Mouse (Mus musculus): ENCODE measurements around the gene Rufy3. TPM values are rescaled to one million over a fixed set of nuclear protein-coding genes. Genes with fewer than 3 reads are reported as not detected.

Gene Rufy3
- polyA plus RNA-seq, 1 experiment from 2014 or later: 10.7 TPM

- no peak for DNase-seq (ENCODE audit: low spot score)
- Histone ChIP-seq H3K4me2 (no peak overlapping the region), H3K4me1 (replicated peaks; ENCODE audit: control insufficient read depth, insufficient read depth, low read length) (peaks cover 6% of the 10 kb centered on the region), H3K27ac (ENCODE audit: low read depth, low read length) (no peak overlapping the region), H3K27me3 (replicated peaks; ENCODE audit: control insufficient read depth, insufficient read depth, low read length) (no peaks in the 10 kb centered on the region), H3K36me3 (ENCODE audit: control insufficient read depth, insufficient read depth, low read length) (peaks cover 2% of the 10 kb centered on the region; the same call in 1 of the 2 replicates), H3K9me3 (ENCODE audit: control insufficient read depth, low read length) (no peaks in the 10 kb centered on the region), H3K4me3 (ENCODE audit: low read depth, low read length) (no peak overlapping the region), H3K9ac (ENCODE audit: low read depth, low read length) (no peak overlapping the region)
- WGBS: 85% methylated on average over 5 of the region's 5 CpGs
- ATAC-seq (replicated peaks; ENCODE audit: low FRiP score): no peak
These were observed 66.7 kb downstream of the Rufy3 start for GRCm38 (mm10) chr5:88631545-88631944.

GRCm38 (mm10) chr5:88632463-88632862, 67.6 kb downstream of the Rufy3 start:
- Histone ChIP-seq H3K4me1 (replicated peaks; ENCODE audit: control insufficient read depth, insufficient read depth, low read length) (peaks cover 3% of the 10 kb centered on the region), H3K36me3 (ENCODE audit: control insufficient read depth, insufficient read depth, low read length) (peaks cover 6% of the 10 kb centered on the region; the same call in 1 of the 2 replicates), H3K27me3 (replicated peaks; ENCODE audit: control insufficient read depth, insufficient read depth, low read length) (no peaks in the 10 kb centered on the region), H3K9ac (ENCODE audit: low read depth, low read length) (no peak overlapping the region), H3K9me3 (ENCODE audit: control insufficient read depth, low read length) (no peaks in the 10 kb centered on the region), H3K27ac (ENCODE audit: low read depth, low read length) (no peak overlapping the region), H3K4me2 (no peak overlapping the region), H3K4me3 (ENCODE audit: low read depth, low read length) (no peak overlapping the region)
- WGBS: 88% methylated on average over 9 of the region's 9 CpGs
- ATAC-seq (replicated peaks; ENCODE audit: low FRiP score): no peak
- no peak for DNase-seq (ENCODE audit: low spot score)

DNA sequence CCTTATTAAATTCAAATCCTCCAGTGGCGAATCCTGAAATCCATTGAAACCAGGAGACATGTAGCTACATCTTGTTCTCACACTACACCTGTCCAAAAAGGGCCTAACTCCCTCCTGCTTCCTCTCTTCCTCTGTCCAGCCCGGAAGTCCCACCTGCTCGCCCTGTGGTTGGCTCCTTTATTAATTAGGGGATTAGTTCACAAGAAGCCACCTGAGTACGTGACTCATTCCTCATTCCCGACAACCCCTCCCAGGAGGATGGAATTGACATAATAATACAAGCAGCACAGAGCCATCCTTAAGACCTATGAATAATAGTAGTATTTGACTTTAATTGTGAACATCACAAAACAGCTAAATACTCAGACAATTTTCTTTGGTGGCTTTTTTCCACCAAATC, 69.2 kb downstream of the Rufy3 start:
- Histone ChIP-seq H3K4me1 (replicated peaks; ENCODE audit: control insufficient read depth, insufficient read depth, low read length) (no peaks in the 10 kb centered on the region), H3K4me2 (no peak overlapping the region), H3K27ac (ENCODE audit: low read depth, low read length) (no peak overlapping the region), H3K27me3 (replicated peaks; ENCODE audit: control insufficient read depth, insufficient read depth, low read length) (no peaks in the 10 kb centered on the region), H3K36me3 (ENCODE audit: control insufficient read depth, insufficient read depth, low read length) (peaks cover 6% of the 10 kb centered on the region; the same call in 1 of the 2 replicates), H3K4me3 (ENCODE audit: low read depth, low read length) (no peak overlapping the region), H3K9me3 (ENCODE audit: control insufficient read depth, low read length) (no peaks in the 10 kb centered on the region), H3K9ac (ENCODE audit: low read depth, low read length) (no peak overlapping the region)
- no peak for ATAC-seq (replicated peaks; ENCODE audit: low FRiP score)
- 86% methylated on average over 5 of the region's 5 CpGs for WGBS
- no peak for DNase-seq (ENCODE audit: low spot score)

DNA sequence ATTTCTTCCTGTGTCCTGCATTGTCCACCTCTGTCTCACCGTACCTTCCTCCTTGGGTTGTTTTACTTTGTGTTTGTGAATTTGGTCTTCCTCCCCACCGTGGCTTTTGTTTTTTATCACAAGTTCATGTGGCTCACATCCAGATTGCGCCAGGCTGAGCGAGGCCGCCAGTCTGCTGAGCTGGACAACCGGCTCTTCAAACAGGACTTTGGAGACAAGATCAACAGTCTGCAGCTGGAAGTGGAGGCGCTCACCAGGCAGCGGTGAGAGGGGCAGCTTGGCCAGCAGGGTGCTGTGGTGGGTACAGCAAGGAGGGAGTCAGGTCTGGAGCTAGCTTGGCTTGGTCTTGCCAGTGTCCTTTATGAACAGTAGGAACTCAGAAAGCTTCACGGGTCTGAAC, 77.9 kb downstream of the Rufy3 start:
- Histone ChIP-seq H3K9ac (ENCODE audit: low read depth, low read length) (no peak overlapping the region), H3K4me3 (ENCODE audit: low read depth, low read length) (no peak overlapping the region), H3K27ac (ENCODE audit: low read depth, low read length) (no peak overlapping the region), H3K36me3 (ENCODE audit: control insufficient read depth, insufficient read depth, low read length) (peaks cover 8% of the 10 kb centered on the region), H3K4me2 (no peak overlapping the region), H3K27me3 (replicated peaks; ENCODE audit: control insufficient read depth, insufficient read depth, low read length) (no peaks in the 10 kb centered on the region), H3K9me3 (ENCODE audit: control insufficient read depth, low read length) (no peaks in the 10 kb centered on the region), H3K4me1 (replicated peaks; ENCODE audit: control insufficient read depth, insufficient read depth, low read length) (no peaks in the 10 kb centered on the region)
- DNase-seq (ENCODE audit: low spot score) (no peak), ATAC-seq (replicated peaks; ENCODE audit: low FRiP score) (peak; percentile 34; the same call in 1 of the 2 replicates)
- 69% methylated on average over 9 of the region's 9 CpGs for WGBS

GRCm38 (mm10) chr5:88643491-88643890, 78.7 kb downstream of the Rufy3 start:
- no peak overlapping the region for H3K4me3 ChIP-seq (ENCODE audit: low read depth, low read length)
- no peak overlapping the region for H3K9ac ChIP-seq (ENCODE audit: low read depth, low read length)
- WGBS: 85% methylated on average over 9 of the region's 9 CpGs
- no peak overlapping the region for H3K4me2 ChIP-seq
- H3K27ac ChIP-seq (ENCODE audit: low read depth, low read length): no peak overlapping the region
- no peaks in the 10 kb centered on the region for H3K9me3 ChIP-seq (ENCODE audit: control insufficient read depth, low read length)
- no peak for ATAC-seq (replicated peaks; ENCODE audit: low FRiP score)
- peaks cover 13% of the 10 kb centered on the region for H3K36me3 ChIP-seq (ENCODE audit: control insufficient read depth, insufficient read depth, low read length)
- no peak for DNase-seq (ENCODE audit: low spot score)
- H3K4me1 ChIP-seq (replicated peaks; ENCODE audit: control insufficient read depth, insufficient read depth, low read length): peaks cover under 1% of the 10 kb centered on the region; the same call in 1 of the 2 replicates
- H3K27me3 ChIP-seq (replicated peaks; ENCODE audit: control insufficient read depth, insufficient read depth, low read length): no peaks in the 10 kb centered on the region

DNA sequence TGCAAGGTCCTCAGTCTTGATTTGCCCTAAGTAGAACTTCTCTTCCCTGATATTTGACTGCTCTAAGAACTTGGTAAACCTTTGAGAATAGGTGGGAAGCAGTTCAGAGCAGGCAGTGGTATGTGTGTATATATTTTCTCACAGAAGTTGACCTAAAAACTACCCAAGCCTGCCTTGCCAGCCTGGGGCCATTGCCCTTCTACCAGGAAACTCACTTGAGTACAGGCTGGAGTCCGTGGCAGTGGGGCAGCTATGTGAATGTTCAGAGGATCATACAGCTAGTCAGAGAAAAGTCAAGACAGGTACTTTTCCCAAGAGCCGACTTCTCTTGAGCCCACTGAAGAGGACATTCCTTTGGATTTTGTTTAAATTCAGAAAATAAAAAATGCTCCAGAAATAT, 80.1 kb downstream of the Rufy3 start:
- Histone ChIP-seq H3K36me3 (ENCODE audit: control insufficient read depth, insufficient read depth, low read length) (peaks cover 13% of the 10 kb centered on the region), H3K4me2 (no peak overlapping the region), H3K9ac (ENCODE audit: low read depth, low read length) (no peak overlapping the region), H3K4me3 (ENCODE audit: low read depth, low read length) (no peak overlapping the region), H3K9me3 (ENCODE audit: control insufficient read depth, low read length) (no peaks in the 10 kb centered on the region), H3K27ac (ENCODE audit: low read depth, low read length) (no peak overlapping the region), H3K27me3 (replicated peaks; ENCODE audit: control insufficient read depth, insufficient read depth, low read length) (no peaks in the 10 kb centered on the region), H3K4me1 (replicated peaks; ENCODE audit: control insufficient read depth, insufficient read depth, low read length) (peaks cover 13% of the 10 kb centered on the region)
- no peak for ATAC-seq (replicated peaks; ENCODE audit: low FRiP score)
- 74% methylated on average over 2 of the region's 2 CpGs for WGBS
- no peak for DNase-seq (ENCODE audit: low spot score)

DNA sequence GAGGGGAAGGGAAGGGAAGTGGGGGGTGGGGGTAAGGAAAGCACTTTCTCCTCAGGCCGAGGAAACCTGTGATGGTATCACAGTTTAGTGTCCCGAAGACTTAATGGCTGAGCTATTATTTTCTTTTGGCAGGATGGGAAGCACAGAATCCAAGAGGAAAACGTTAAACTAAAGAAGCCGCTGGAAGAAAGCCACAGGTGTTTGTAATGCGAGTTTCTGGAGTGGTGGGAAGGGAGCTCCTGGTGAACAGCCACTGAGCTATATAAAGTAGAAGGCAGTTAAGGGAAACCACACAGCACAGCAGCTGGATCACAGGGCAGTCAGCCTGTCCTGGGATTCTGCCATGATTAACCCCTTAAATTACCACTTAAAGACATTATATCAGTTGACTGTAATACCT, 80.6 kb downstream of the Rufy3 start:
- H3K4me2 ChIP-seq: no peak overlapping the region
- H3K4me1 ChIP-seq (replicated peaks; ENCODE audit: control insufficient read depth, insufficient read depth, low read length): peaks cover 13% of the 10 kb centered on the region
- no peak for DNase-seq (ENCODE audit: low spot score)
- no peak overlapping the region for H3K9ac ChIP-seq (ENCODE audit: low read depth, low read length)
- no peak overlapping the region for H3K27ac ChIP-seq (ENCODE audit: low read depth, low read length)
- no peaks in the 10 kb centered on the region for H3K9me3 ChIP-seq (ENCODE audit: control insufficient read depth, low read length)
- no peak for ATAC-seq (replicated peaks; ENCODE audit: low FRiP score)
- no peaks in the 10 kb centered on the region for H3K27me3 ChIP-seq (replicated peaks; ENCODE audit: control insufficient read depth, insufficient read depth, low read length)
- no peak overlapping the region for H3K4me3 ChIP-seq (ENCODE audit: low read depth, low read length)
- 60% methylated on average over 5 of the region's 5 CpGs for WGBS
- peaks cover 13% of the 10 kb centered on the region for H3K36me3 ChIP-seq (ENCODE audit: control insufficient read depth, insufficient read depth, low read length)

DNA sequence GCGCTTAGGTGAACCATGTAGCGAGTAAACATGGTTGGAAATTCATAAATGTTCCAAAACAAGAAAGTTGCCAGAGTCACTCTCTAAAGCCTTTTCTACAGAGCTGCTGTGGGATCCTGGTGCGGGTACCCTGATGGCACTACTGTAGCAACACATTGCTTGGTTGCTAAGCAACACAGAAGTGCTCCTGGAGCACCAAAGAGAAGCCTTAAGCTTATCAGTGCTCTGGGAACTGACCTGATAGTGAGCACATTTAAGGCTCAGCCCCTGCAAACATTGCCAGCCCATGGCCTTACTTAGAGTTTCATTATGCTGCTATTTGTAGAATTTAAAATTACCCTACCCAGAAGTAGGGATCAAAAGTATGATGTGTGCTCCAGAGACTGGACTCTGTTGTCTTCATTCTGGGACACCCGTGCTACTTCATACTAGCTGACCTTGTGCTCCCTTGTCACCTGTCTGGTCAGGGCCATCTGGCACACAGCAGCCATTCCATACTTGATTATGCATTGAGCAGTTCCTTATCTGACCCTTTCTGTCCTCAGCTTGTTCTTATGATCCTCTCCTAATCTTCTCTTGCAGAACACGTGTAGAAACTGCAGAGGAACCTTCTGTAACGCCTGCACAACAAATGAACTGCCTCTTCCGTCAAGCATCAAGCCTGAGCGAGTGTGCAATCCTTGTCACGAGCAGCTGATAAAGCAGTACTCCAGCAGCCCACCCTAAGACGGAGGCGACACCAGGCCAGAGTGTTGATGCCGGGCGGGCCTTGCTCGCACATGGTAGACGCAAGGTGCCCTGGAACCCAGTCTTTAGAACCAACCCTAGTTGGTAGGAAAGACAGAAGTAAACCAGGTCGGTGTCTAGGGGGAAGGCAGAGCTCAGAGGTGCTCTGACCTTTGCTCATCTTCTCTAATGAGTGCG, 84.7 kb downstream of the Rufy3 start:
- H3K9me3 ChIP-seq (ENCODE audit: control insufficient read depth, low read length): no peaks in the 10 kb centered on the region
- H3K4me1 ChIP-seq (replicated peaks; ENCODE audit: control insufficient read depth, insufficient read depth, low read length): peaks cover 13% of the 10 kb centered on the region
- no peak overlapping the region for H3K9ac ChIP-seq (ENCODE audit: low read depth, low read length)
- WGBS: 59% methylated on average over 17 of the region's 17 CpGs
- H3K27me3 ChIP-seq (replicated peaks; ENCODE audit: control insufficient read depth, insufficient read depth, low read length): no peaks in the 10 kb centered on the region
- peaks cover 9% of the 10 kb centered on the region for H3K36me3 ChIP-seq (ENCODE audit: control insufficient read depth, insufficient read depth, low read length)
- DNase-seq (ENCODE audit: low spot score) (no peak), ATAC-seq (replicated peaks; ENCODE audit: low FRiP score) (peak; percentile 87)
- peak overlapping the region; percentile 17; the same call in 1 of the 2 replicates for H3K4me2 ChIP-seq
- H3K27ac ChIP-seq (ENCODE audit: low read depth, low read length): no peak overlapping the region
- no peak overlapping the region for H3K4me3 ChIP-seq (ENCODE audit: low read depth, low read length)

- H3K36me3 ChIP-seq (ENCODE audit: control insufficient read depth, insufficient read depth, low read length): peaks cover 13% of the 10 kb centered on the region
- DNase-seq (ENCODE audit: low spot score): no peak
- ATAC-seq (replicated peaks; ENCODE audit: low FRiP score): no peak
- 84% methylated on average over 5 of the region's 5 CpGs for WGBS
- no peaks in the 10 kb centered on the region for H3K9me3 ChIP-seq (ENCODE audit: control insufficient read depth, low read length)
- H3K4me3 ChIP-seq (ENCODE audit: low read depth, low read length): no peak overlapping the region
- peaks cover 13% of the 10 kb centered on the region for H3K4me1 ChIP-seq (replicated peaks; ENCODE audit: control insufficient read depth, insufficient read depth, low read length)
- no peak overlapping the region for H3K9ac ChIP-seq (ENCODE audit: low read depth, low read length)
- H3K27ac ChIP-seq (ENCODE audit: low read depth, low read length): no peak overlapping the region
- no peak overlapping the region for H3K4me2 ChIP-seq
- H3K27me3 ChIP-seq (replicated peaks; ENCODE audit: control insufficient read depth, insufficient read depth, low read length): no peaks in the 10 kb centered on the region
These were observed 87.7 kb downstream of the Rufy3 start for GRCm38 (mm10) chr5:88652589-88652988.
